Mouse (Mus musculus): ENCODE data around the gene Rrp8.
"Not testable (repeated sequence)": the region's sequence is repeated elsewhere in the genome, so short reads cannot be mapped to it uniquely, and the experiment has no call there.

Rrp8 gene

GRCm38 (mm10) chr7:105743926-105744590, 6.9 kb upstream of the Rrp8 start, which contains the start of gene Taf10:
Gene Taf10 (minus strand): TSS chr7:105744361.
- peak; percentile 93 to 94 for DNase-seq

- DNase-seq = not testable (repeated sequence)
These were observed 6.2 kb upstream of the Rrp8 start for GRCm38 (mm10) chr7:105743246-105743925.

DNA sequence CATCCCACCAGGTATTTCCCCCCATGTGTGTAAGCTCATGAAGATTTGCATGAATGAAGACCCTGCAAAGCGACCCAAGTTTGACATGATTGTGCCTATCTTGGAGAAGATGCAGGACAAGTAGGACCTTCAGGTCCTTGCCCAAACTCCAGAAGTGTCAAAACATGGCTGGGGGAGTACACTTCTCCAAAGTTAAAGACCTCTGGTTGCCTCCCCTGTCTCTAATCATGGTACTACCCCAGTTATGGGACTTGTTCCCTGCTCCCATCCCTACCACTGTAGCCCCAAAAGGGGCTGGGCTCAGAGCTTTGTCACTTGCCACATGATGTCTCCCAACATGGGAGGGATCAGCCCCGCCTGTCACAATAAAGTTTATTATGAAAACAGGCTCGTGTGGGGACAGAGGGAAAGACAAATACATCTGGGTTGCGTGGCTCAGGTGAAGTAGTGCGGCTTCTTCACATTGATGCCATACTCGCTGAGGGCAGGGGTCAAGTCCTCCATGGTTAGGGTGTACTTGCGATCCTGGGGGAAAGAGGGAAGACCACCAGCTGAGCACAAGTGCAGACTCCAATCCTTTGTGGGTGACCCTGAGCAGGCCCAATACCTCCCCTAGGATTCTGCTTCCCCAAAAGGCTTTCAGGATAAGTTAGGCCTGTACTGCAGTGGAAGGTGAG, 5.5 kb upstream of the Rrp8 start:
- peak in 1 of 2 experiments; percentile 3 for DNase-seq

DNA sequence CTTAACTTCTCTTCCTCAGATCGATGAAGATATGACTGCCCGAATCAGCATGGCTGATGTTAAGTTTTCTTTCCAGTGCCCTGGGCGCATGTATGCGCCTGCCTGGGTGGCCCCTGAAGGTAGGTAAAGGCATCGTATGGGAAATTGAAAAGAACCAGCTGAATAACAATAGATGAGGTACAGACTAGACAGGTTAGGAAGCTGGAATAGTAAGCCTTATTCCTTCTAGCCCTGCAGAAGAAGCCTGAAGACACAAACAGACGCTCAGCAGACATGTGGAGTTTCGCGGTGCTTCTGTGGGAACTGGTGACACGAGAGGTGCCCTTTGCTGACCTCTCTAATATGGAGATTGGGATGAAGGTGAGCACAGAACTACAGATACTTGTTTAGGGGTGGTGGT, 4.8 kb upstream of the Rrp8 start:
- DNase-seq = peak in 1 of 2 experiments; percentile 1

GRCm38 (mm10) chr7:105740851-105741250, 3.7 kb upstream of the Rrp8 start:
- no peak for DNase-seq

DNA sequence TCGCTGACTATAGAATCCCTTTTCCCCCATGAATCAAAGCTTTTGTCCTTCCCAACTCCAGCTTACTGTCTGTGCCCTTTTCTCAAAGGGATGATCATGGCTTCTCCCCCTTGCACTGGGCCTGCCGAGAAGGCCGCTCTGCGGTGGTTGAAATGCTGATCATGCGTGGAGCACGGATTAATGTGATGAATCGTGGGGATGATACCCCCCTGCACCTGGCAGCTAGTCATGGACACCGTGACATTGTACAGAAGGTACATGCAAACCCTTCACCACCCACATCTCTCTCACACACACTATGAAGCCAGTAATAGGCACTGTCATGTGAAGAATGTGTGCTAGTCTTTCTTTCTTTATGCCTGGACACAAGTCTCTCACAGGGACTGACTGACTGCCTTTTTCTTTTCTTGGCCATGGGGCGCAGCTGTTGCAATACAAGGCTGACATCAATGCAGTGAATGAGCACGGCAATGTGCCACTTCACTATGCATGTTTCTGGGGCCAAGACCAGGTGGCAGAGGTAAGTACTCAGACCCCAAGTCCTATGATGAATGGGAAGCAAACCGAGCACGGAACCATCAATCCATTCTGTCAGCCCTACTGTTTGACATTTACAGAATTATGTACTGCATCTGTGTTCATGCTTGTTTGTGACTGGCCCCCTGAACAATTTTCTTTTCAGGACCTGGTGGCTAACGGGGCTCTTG, 3.1 kb upstream of the Rrp8 start:
- no peak for DNase-seq

DNA sequence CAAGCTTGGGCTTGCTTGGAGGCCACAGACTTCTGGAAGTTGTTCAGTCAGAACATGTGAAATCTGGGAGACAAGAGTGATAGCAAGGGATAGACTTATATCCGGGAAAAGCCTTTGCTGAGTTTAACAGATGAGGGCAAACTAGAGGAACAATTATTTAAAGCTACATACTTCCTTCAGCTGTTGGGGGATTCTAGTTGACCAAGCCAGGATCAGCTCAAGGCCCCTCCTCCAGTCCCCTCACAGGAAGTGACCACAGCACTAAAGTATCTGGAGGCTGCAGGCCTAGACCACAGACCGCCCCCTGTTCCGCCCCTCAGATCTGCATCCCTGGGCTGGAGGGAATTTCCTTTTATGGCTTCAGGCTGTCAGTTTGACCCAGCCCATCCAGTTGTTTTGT, 1.8 kb upstream of the Rrp8 start:
- no peak for DNase-seq

- DNase-seq = no peak
These were observed 1.1 kb upstream of the Rrp8 start for GRCm38 (mm10) chr7:105738286-105738685.

DNA sequence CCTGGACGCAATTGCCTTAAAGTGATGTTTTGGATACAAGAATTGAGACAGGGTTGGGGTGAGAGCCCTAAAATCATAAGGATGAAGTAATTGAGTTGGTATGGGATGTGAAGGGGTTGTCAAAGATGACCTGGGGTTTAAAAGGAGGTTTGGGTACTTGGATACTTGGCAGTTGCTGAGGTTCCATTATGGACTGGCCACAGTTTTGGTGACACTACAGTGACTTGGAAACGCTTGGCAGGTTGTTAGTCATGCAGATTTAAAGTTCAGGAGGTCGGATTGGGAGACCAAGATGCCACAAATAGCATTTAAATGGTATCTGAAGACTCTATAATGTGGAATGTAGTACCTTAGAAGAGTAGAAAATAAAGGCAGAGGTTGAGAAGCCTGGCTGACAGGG, 463 bp upstream of the Rrp8 start:
- no peak for DNase-seq

DNA sequence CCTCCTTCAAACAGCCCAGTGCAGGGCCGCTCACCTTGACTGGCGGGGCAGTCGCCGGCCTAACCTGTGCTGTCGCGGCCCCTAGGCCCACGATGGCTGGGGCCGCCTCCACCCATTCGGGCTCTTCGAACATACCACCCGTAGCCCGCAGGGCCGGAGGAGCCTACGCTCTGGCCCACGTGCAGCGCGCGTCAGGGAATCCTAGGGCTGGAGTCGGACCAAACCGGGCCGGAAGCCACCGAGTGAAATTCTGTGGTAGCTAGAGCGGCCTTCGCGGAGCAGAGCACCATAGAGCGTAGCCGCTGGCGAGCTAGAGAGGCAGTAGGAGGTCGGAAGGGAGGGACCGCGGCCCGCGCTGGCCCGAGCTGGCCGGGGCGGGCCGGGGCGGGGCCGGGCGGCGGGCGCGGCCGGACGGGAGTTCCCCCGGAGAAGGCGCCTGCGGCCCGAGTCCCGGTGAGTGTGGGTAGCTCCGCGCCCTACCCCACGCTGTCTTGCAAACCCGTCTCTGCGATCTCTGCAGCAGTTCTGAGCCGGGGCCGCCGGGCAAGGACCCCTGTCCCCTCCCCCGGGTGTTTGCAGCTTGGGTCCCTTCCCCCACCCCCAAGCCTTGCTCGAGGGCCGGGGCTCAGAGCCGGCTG, 802 bp downstream of the Rrp8 start, which contains the start of gene Ilk:
Gene Ilk, plus strand, starts transcription at position 329 of the 638 bp plus-strand sequence.
- DNase-seq = peak; percentile 92 to 93

DNA sequence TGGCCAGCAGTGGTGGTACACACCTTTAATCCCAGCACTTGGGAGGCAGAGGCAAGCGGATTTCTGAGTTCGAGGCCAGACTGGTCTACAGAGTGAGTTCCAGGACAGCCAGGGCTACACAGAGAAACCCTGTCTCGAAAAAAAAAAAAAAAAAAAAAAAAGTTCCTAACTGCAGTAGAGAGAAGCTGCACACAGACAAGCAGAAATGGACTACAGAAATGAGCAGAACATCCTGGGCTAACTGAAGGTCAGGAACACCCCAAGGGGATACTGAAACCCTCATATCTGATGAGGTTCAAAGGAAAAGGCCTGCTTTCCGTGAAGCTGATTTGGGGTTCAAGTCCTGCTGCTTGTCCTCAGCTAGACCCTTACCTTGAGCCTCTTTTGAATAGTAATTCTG, 1.7 kb downstream of the Rrp8 start:
- peak in 1 of 2 experiments; percentile 2 for DNase-seq

GRCm38 (mm10) chr7:105734826-105735225, 2.4 kb downstream of the Rrp8 start:
- peak in 1 of 2 experiments; percentile 3 for DNase-seq

GRCm38 (mm10) chr7:105733836-105734235, 3.3 kb downstream of the Rrp8 start:
- no peak for DNase-seq

GRCm38 (mm10) chr7:105728701-105729428, 8.3 kb downstream of the Rrp8 start:
- DNase-seq = no peak

DNA sequence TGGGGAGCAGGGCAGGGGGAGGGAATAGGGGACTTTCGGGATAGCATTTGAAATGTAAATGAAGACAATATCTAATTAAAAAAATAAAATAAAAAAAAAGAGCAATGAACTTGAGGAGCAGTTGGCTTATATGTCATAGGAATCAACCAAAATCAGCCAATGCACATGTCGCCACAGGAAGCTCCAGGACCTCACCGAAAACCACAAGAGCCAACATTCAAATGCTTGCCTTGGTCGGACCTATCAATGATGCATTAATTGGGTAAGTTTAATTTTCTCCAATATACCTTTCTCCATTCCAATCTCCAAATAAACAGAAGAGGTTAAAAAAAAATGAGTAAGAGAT, 10.2 kb downstream of the Rrp8 start:
- no peak for DNase-seq

DNA sequence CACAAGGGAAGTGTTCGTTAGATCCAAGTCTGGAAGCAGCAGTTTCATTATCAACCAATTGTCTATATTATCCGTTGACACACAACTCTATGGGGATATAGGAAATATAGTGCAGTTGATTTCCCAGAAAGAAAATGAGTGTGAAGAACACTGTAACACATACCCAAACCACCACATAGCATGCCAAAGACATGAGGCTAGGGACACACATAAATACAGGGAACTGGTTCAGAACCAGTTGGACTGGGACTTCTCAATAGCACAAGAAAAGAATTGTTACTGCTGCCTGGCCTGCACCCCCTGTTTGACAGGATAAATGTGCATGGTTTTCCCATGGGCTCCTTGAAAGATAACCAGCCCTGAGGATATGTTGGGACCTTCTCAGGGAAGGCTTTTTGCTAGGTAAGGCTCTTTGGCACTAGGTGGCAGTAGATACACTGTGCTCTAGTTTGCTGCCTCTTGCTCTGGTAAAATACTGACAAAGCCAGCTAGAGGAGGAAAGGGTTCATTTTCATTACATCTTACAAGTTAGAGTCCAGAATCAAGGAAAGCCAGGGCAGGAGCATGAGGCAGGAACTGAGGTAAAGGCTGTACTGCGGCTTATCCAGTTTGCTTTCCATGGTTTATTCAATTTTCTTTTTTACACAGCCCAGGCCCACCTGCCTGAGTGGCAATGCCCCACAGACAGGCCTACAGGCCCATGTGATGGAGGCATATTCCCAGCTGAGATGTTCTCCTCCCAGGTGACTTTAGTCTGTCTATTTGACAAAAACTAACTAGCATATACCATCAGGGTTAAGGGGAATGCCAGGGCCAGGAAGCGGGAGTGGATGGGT, 10.8 kb downstream of the Rrp8 start:
- DNase-seq = peak; percentile 69 to 78

GRCm38 (mm10) chr7:105721916-105722315, 15.3 kb downstream of the Rrp8 start:
- no peak for DNase-seq

GRCm38 (mm10) chr7:105715366-105715765, 21.8 kb downstream of the Rrp8 start:
- DNase-seq = no peak

DNA sequence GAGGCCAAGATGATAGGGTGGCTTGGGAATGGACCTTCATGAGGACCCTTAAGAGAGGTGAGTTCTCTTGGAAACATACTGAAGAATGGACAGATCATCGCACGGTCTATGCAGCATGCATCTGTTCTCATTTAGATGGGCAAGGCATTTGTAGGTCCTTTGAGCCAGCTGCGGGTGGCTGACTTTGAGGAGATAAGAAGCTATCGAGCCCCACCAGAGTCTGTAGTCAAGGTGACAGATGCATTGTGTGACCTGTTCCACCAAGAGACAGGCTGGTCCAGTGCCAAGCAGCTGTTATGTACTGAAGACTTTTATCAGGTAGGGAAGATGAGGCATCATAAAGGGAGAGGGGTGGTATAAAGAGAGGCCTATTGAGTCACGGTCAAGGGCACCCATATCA, 28.5 kb downstream of the Rrp8 start:
- DNase-seq = no peak

DNA sequence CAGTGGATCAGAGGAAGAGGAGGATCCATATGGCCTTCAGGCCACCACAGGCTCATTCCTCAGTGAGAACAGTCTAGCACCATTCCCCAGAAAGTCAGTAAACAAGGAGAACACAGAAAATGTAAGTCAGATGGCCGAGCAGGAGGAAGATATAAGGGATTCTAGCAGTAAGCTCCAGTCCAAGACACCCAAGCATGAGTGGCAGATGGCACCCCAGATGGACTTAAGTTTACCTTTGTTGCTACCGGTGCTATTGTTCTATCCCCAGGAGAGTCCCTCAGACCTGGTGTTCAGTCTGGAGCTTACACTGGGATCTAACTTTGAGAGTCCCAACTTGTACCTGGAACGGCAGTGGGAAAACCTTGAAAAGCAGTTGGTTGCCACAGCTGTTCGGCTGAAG, 33.4 kb downstream of the Rrp8 start:
- DNase-seq = no peak

GRCm38 (mm10) chr7:105703184-105703583, 34.0 kb downstream of the Rrp8 start:
- no peak for DNase-seq
